Mouse (Mus musculus) left cerebral cortex, adult 18-20 months (tissue): ENCODE results near the gene Acp5. TPM values are rescaled to one million over a fixed set of nuclear protein-coding genes. Genes with fewer than 3 reads are reported as not detected.

Experiments used
- DNase-seq, 2 experiments: peaks; one replicate each; pipeline ENCODE4 v3.0.0; 2021 to 2022; ENCODE audit warnings: low spot score in 2 of 2, mixed read lengths in 1 of 2
- total RNA-seq, 2 experiments: library from RNA; stranded (reverse); gene quantifications; 2 replicates each; pipeline ENCODE4 v1.2.3; 2021

Acp5 gene
- total RNA-seq, 2 experiments from 2014 or later = 0.59 to 0.63 TPM

GRCm38 (mm10) chr9:22143108-22144037, 7.9 kb upstream of the Acp5 start:
- peak; percentile 91 to 94 for DNase-seq

- DNase-seq = no peak
Observed at GRCm38 (mm10) chr9:22139746-22140145, 4.2 kb upstream of the Acp5 start.

GRCm38 (mm10) chr9:22138480-22138879, 3.0 kb upstream of the Acp5 start:
- peak in 1 of 2 experiments; percentile 43 for DNase-seq

GRCm38 (mm10) chr9:22136765-22137547, 1.4 kb upstream of the Acp5 start:
- DNase-seq = no peak

- DNase-seq = no peak
Observed at GRCm38 (mm10) chr9:22134988-22135643, 395 bp downstream of the Acp5 start.

- DNase-seq = no peak
Observed at GRCm38 (mm10) chr9:22134246-22134890, 1.1 kb downstream of the Acp5 start.

GRCm38 (mm10) chr9:22132220-22132619, 3.3 kb downstream of the Acp5 start:
- no peak for DNase-seq

GRCm38 (mm10) chr9:22131226-22131981, 4.1 kb downstream of the Acp5 start:
- no peak for DNase-seq

DNA sequence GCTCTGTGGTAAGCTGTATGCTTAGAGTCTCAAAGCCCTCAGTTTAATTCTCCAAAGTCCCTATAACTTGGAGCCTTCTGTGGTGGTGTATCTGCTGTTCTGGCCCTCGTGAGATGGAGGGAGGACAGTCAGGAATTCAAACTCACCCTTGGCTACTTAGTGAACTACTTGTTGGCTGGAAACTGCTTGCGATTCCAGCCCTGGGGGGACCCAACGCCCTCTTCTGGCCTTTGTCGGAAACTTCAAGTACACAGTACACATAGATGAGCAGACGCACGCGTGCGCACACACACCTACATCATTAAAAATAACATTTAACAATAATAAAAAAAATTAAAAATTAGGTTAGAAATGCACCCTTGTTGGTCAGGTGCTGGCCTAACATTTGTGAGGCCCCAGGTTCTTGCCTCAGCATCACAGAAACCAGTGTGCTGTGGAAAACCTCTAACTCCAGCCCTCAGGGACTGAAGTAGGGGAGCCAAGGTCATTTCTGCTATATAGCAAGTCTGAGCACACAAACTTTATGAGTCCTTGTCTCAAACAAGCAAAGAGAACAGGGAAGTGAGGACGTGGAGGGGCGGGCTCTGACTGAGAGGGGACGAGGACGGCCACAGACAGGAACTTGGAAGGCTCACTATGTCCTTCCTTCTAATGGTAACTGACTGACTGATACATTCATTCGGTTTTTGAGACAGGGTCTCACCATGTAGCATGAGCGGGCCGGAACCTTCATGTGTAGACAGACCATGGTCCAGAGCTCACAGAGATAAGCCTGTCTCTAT, 10.1 kb downstream of the Acp5 start:
- no peak for DNase-seq

DNA sequence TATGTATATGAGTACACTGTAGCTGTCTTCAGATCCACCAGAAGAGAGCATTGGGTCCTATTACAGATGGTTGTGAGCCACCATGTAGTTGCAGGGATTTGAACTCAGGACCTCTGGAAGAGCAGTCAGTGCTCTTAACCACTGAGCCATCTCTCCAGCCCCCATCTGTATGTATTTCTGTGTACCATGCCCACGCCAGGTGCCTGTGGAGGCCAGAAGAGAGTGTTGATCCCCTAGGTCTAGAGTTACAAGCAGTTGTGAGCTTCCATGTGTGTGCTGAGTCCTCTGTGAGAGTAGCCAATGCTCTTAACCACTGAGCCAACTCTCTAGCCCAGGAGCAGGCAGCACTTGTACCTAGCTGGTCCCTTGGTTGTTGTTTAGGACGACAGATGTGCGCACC, 11.3 kb downstream of the Acp5 start:
- DNase-seq = no peak

GRCm38 (mm10) chr9:22123069-22123609, 12.4 kb downstream of the Acp5 start:
- no peak for DNase-seq

GRCm38 (mm10) chr9:22122005-22122404, 13.5 kb downstream of the Acp5 start:
- no peak for DNase-seq

GRCm38 (mm10) chr9:22121545-22121944, 14.0 kb downstream of the Acp5 start:
- DNase-seq = no peak

DNA sequence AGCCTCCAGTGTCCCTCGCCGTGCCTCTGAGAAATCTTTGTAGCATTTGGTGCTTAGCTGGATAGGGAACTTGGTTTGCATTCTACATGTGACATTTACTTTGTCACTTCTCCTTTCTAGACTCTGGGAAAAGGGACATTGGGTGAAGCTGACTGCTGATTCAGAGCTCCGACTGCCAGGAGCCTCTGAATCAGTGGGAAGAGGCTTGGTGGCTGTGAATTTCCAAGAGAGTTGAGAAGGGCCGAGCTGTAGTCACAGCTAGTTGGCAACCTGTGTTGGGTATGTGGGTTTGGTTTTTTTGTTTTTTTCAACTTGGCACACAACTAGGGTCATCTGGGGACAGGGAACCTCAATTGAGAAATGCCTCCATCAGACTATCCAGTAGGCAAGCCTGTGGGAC, 16.0 kb downstream of the Acp5 start:
- peak; percentile 41 to 42 for DNase-seq

DNA sequence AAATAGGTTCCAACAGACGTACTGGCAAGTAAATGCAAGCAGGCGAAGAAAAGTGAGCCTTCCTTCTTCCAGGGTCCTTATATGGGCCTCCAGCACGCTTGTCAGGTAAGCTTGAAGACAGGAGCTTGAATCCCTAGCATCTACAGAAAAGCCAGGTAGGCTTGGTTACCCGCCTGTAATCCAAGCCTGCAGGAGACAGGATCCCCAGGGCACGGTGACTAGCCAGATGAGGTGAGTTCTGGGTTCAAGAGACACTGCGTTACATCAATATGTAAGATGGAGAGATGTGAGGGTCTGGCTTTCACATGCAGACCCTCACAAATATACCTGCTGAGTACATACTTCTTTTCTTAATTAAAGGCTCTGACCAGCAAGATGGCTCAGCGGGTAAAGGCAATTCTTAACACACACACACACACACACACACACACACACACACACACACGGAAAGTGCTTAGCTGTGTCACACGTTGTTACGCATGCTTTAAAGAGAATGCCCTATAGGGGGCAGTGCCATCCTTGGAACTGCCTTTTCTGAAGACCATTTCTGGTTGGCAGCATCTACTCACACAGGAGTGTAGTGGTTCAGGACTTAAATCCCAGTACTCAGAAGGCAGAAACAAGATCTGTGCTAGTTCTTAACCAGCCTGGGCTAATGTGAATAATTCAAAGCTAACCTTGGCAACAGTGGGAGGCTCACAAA, 17.6 kb downstream of the Acp5 start:
- DNase-seq = peak; percentile 31 to 36

DNA sequence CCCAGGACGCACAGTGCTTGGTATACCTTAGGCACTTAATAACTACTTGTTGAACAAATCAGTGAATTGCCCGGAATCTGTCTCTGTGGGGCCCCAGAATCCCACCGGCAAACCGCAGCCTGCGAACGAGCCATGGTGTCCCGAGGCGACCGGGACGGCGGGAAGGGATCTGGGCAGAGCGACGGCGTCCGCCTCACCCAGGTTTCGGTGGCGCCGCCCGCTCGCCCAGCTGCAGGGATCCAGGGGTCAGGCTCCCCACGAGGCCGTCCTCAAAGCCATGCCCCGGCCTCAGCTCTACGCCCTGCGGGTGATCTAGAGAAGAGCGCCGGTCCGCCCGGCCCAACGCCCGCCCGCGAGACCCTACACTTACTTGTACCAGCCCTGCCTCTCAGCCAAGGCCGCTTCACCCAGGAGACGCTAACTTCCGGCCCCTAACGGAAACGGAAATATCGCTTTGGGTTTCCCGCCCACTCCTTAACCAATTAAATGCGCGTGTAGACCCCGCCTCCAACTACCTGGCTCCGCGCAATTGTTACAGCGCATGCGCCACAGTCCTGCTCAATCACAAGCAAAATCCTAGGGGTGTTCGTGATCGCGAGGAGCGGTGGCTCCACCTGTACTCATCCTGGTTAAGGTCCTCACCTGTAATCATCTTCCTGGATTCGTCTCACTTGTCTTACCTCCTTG, 18.6 kb downstream of the Acp5 start, which contains the start of gene Elof1:
TSS of gene Elof1 (minus strand) at position 433 of the 687 bp plus-strand sequence.
- peak; percentile 92 to 95 for DNase-seq

- peak in 1 of 2 experiments; percentile 18 for DNase-seq
Observed at GRCm38 (mm10) chr9:22116086-22116485, 19.4 kb downstream of the Acp5 start.

DNA sequence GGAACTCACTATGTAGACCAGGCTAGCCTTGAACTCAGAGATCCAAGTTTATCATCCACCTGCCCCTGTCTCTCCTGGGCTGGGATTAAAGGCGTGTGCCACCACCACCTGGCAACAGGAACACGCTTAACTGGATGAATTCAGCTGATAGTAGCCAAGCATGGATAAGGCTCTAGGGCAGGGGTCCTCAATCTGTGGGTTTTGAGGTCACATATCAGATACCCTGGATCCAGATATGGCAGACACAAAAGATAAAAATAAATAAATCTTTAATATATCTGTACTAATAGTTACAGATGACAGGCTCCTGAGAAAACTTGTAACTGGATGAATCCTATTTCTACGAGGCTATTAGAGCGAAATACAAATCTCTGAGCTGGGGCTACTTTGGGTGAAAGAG, 19.9 kb downstream of the Acp5 start:
- DNase-seq = no peak
